Mouse (Mus musculus) stomach, postnatal 0 days (tissue): ENCODE measurements at regions not wholly inside any gene's neighbourhood (a gene's known extent, or its start where the extent isn't known, plus 50 kb on each side); places are given as distances from the start of the nearest gene placed in this dataset.

Experiments
- CTCF ChIP-seq: IDR thresholded peaks from 2 replicates; pipeline ENCODE4 v1.5.1; 2016; ENCODE audit warnings: antibody characterized with exemption, low read depth, mild to moderate bottlenecking, moderate library complexity
- EP300 ChIP-seq: optimal IDR thresholded peaks from 2 replicates; pipeline ENCODE3; 2016; ENCODE audit warnings: antibody characterized with exemption

- TF ChIP-seq CTCF = no peak
- no peak for TF ChIP-seq EP300
These were observed 199.5 kb upstream of the Gas1 start for GRCm38 (mm10) chr13:60376705-60377104.
